Mouse (Mus musculus): ENCODE data around the gene Clec2i. TPM values are rescaled to one million over a fixed set of nuclear protein-coding genes. Genes with fewer than 3 reads are reported as not detected.

Gene Clec2i
- polyA plus RNA-seq, 1 experiment from 2014 or later: 0.08 TPM

DNA sequence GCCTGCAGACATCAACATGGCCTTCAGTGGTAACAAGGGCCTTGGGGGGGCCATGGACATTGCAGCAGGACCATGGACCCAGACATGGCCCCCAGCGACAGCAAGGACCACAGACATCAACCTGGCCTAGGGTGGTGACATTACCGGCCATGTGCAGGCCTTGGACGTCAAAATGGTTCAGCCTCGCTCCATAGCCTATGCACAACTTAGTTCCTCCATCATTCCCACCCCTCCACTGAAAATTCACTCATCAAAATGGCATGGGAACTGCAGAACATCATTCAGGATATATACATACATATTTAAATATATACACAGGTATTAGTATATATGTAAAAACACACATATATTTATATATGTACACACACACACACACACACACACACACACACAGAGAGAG is 40.0 kb upstream of the Clec2i start:
- H3K36me3 ChIP-seq (ENCODE audit: control insufficient read depth, insufficient read depth, low read length): no peaks in the 10 kb centered on the region
- no peak for ATAC-seq (ENCODE audit: insufficient number of reproducible peaks, insufficient read depth, low FRiP score, low read depth)
- no peak overlapping the region for H3K9ac ChIP-seq (ENCODE audit: low read length)
- no peaks in the 10 kb centered on the region for H3K9me3 ChIP-seq (ENCODE audit: control insufficient read depth, low read length)
- H3K4me1 ChIP-seq (ENCODE audit: control insufficient read depth in 2 of 2, insufficient read depth in 2 of 2, low read length in 2 of 2): peaks cover 2 to 7% of the 10 kb centered on the region in 2 experiments; a peak in 2 of 4 replicates
- 82% methylated on average over 4 of the region's 4 CpGs for WGBS
- no peak overlapping the region for H3K4me2 ChIP-seq (ENCODE audit: low read length)
- no peaks in the 10 kb centered on the region for H3K27me3 ChIP-seq (ENCODE audit: control insufficient read depth, insufficient read depth, low read length)
- no peak overlapping the region for H3K27ac ChIP-seq (replicated peaks in 1 of 2; ENCODE audit: control insufficient read depth in 1 of 2, insufficient read depth in 1 of 2, low read depth in 2 of 2, low read length in 2 of 2)
- no peak overlapping the region for H3K4me3 ChIP-seq (ENCODE audit: control insufficient read depth in 1 of 2, insufficient read depth in 1 of 2, low read depth in 1 of 2, low read length in 2 of 2)

DNA sequence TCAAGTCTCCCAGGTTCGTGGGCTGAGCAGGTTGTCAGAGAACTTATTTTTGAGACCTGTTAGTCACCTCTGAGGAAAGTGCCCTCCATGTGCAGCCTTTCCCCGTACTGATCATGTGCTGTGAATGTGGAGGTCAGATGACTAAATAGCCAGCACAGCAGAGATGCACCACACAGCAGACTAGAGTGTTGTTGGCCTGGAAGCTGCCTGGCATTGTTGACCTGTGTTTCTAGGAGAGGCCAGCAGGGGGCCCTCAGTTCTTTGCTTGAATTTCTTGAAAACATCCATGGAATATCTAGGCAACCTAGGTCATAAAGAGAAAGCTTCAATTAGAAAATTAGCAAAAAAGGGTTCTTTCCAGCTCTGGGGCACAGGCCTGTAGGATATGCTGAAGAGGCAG is 37.5 kb upstream of the Clec2i start:
- H3K4me3 ChIP-seq (ENCODE audit: control insufficient read depth in 1 of 2, insufficient read depth in 1 of 2, low read depth in 1 of 2, low read length in 2 of 2): no peak overlapping the region
- H3K4me1 ChIP-seq (ENCODE audit: control insufficient read depth in 2 of 2, insufficient read depth in 2 of 2, low read length in 2 of 2): no peaks in the 10 kb centered on the region; a peak in 1 of 4 replicates
- H3K27me3 ChIP-seq (ENCODE audit: control insufficient read depth, insufficient read depth, low read length): no peaks in the 10 kb centered on the region
- no peak for ATAC-seq (ENCODE audit: insufficient number of reproducible peaks, insufficient read depth, low FRiP score, low read depth)
- no peaks in the 10 kb centered on the region for H3K36me3 ChIP-seq (ENCODE audit: control insufficient read depth, insufficient read depth, low read length)
- H3K4me2 ChIP-seq (ENCODE audit: low read length): no peak overlapping the region
- WGBS: 51% methylated on average over 2 of the region's 2 CpGs
- H3K9me3 ChIP-seq (ENCODE audit: control insufficient read depth, low read length): no peaks in the 10 kb centered on the region
- no peak overlapping the region for H3K9ac ChIP-seq (ENCODE audit: low read length)
- no peak overlapping the region; a peak in 1 of 4 replicates for H3K27ac ChIP-seq (replicated peaks in 1 of 2; ENCODE audit: control insufficient read depth in 1 of 2, insufficient read depth in 1 of 2, low read depth in 2 of 2, low read length in 2 of 2)

DNA sequence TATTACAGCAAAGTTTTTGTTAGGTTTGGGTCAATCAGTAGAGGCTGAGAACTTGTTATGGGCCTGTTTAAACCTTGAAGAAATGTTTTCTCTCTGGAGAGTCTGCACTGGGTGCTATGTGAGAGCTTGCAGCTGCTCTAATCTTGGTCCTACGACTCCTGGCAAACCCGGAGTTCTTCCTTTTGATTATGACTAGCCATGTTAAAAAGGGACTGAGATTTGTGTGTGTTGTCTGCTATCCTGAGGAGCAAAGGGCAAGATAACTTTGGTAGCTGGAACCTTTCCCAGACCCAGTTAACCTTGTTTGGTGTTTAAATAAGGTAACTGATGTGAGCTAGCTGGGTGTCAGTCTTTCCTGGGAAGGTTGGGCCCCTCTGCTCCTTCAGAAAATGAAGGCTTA is 36.7 kb upstream of the Clec2i start:
- H3K4me2 ChIP-seq (ENCODE audit: low read length): no peak overlapping the region
- H3K27ac ChIP-seq (replicated peaks in 1 of 2; ENCODE audit: control insufficient read depth in 1 of 2, insufficient read depth in 1 of 2, low read depth in 2 of 2, low read length in 2 of 2): peak overlapping the region; percentile 32 to 59; a peak in 3 of 4 replicates
- no peak overlapping the region for H3K4me3 ChIP-seq (ENCODE audit: control insufficient read depth in 1 of 2, insufficient read depth in 1 of 2, low read depth in 1 of 2, low read length in 2 of 2)
- no peak overlapping the region for H3K9ac ChIP-seq (ENCODE audit: low read length)
- ATAC-seq (ENCODE audit: insufficient number of reproducible peaks, insufficient read depth, low FRiP score, low read depth): no peak
- H3K9me3 ChIP-seq (ENCODE audit: control insufficient read depth, low read length): no peaks in the 10 kb centered on the region
- WGBS: 17% methylated on average over 2 of the region's 2 CpGs
- H3K27me3 ChIP-seq (ENCODE audit: control insufficient read depth, insufficient read depth, low read length): no peaks in the 10 kb centered on the region
- H3K4me1 ChIP-seq (ENCODE audit: control insufficient read depth in 2 of 2, insufficient read depth in 2 of 2, low read length in 2 of 2): no peaks in the 10 kb centered on the region
- H3K36me3 ChIP-seq (ENCODE audit: control insufficient read depth, insufficient read depth, low read length): no peaks in the 10 kb centered on the region

DNA sequence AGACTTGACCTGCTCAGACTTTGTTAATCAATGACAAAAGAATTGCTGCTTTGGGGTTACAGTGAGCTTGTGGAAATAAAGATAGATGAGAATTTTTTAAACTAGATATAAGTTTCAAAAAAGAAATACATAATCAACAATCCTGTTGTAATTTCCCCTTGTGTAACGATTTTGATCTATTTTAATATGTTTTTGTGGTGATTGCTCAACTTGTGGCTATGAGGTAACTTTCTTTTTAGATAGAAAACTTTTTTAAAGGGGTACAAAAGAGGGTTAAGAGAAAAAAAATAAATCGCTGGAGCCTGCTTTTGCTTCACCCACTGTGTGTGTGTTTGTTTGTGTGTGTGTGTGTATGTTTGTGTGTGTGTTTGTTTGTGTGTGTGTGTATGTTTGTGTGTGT is 36.2 kb upstream of the Clec2i start:
- H3K4me1 ChIP-seq (ENCODE audit: control insufficient read depth in 2 of 2, insufficient read depth in 2 of 2, low read length in 2 of 2): peaks cover 0 to 1% of the 10 kb centered on the region in 2 experiments; a peak in 1 of 4 replicates
- H3K4me2 ChIP-seq (ENCODE audit: low read length): no peak overlapping the region
- no peaks in the 10 kb centered on the region for H3K9me3 ChIP-seq (ENCODE audit: control insufficient read depth, low read length)
- H3K4me3 ChIP-seq (ENCODE audit: control insufficient read depth in 1 of 2, insufficient read depth in 1 of 2, low read depth in 1 of 2, low read length in 2 of 2): no peak overlapping the region
- WGBS: 74% methylated on average over 2 of the region's 2 CpGs
- no peak for ATAC-seq (ENCODE audit: insufficient number of reproducible peaks, insufficient read depth, low FRiP score, low read depth)
- peak overlapping the region in 1 of 2 experiments; percentile 59; a peak in 1 of 4 replicates for H3K27ac ChIP-seq (replicated peaks in 1 of 2; ENCODE audit: control insufficient read depth in 1 of 2, insufficient read depth in 1 of 2, low read depth in 2 of 2, low read length in 2 of 2)
- H3K27me3 ChIP-seq (ENCODE audit: control insufficient read depth, insufficient read depth, low read length): no peaks in the 10 kb centered on the region
- no peak overlapping the region for H3K9ac ChIP-seq (ENCODE audit: low read length)
- no peaks in the 10 kb centered on the region for H3K36me3 ChIP-seq (ENCODE audit: control insufficient read depth, insufficient read depth, low read length)

DNA sequence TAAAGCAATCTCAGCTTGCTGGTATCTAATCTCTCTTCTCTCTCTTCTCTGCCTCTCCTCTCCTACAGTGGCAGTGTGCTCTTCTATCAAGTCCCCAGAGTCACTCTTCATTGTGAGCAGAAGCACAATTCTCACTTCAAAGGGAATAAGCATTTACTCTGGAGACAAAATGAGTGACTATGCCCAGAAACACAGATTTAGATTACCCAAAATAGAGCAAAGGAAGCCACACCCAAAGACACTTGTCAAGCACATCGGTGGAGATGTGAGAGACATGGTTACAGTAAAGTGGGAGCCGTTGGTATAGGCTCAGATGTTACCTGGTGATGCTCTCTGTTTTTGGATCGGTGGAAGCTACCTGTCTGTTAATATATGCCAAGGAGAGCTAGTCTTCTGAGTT is 34.6 kb upstream of the Clec2i start:
- Histone ChIP-seq H3K4me2 (ENCODE audit: low read length) (no peak overlapping the region), H3K4me1 (ENCODE audit: control insufficient read depth in 2 of 2, insufficient read depth in 2 of 2, low read length in 2 of 2) (peaks cover 0 to 5% of the 10 kb centered on the region in 2 experiments; a peak in 1 of 4 replicates), H3K9me3 (ENCODE audit: control insufficient read depth, low read length) (no peaks in the 10 kb centered on the region), H3K36me3 (ENCODE audit: control insufficient read depth, insufficient read depth, low read length) (no peaks in the 10 kb centered on the region), H3K9ac (ENCODE audit: low read length) (no peak overlapping the region), H3K27ac (replicated peaks in 1 of 2; ENCODE audit: control insufficient read depth in 1 of 2, insufficient read depth in 1 of 2, low read depth in 2 of 2, low read length in 2 of 2) (no peak overlapping the region), H3K27me3 (ENCODE audit: control insufficient read depth, insufficient read depth, low read length) (no peaks in the 10 kb centered on the region), H3K4me3 (ENCODE audit: control insufficient read depth in 1 of 2, insufficient read depth in 1 of 2, low read depth in 1 of 2, low read length in 2 of 2) (no peak overlapping the region)
- ATAC-seq (ENCODE audit: insufficient number of reproducible peaks, insufficient read depth, low FRiP score, low read depth): no peak
- WGBS: 58% methylated on average over 3 of the region's 3 CpGs

DNA sequence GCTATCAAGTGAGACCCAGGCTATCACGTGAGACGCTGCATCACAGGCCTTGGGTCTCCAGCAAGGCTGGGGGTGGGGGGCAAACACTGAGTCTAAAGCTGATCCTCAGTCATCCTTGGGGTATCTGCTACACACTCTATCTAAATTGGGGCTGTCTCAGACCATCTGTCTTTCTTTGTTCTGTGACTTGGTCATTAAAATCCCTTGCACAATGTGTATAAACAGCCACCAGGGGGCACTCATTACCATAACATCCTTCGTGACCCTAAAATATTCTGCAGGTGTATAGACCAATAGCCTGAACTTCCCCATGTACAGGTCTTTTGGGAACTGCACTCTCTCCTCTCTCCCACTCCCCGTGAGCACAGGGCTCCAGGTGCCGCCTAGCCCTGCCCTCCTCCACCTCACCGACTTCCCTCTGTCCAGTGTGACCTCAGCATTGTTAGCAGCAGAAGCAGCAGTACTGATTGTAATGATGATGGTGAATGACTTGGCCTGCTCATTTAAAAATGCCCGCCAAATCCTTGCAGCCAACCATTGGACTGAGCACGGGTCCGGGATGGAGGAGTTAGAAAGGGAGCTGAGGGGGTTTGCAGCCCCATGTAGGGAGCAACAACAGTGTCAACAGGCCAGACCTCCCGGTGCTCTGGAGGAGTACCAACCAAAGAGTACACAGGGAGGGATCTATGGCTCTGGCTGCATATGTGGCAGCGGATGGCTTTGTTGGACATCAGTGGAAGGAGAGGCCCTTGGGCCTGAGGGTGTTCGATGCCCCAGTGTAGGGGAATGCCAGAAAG is 33.2 kb upstream of the Clec2i start:
- Histone ChIP-seq H3K9ac (ENCODE audit: low read length) (no peak overlapping the region), H3K4me1 (ENCODE audit: control insufficient read depth in 2 of 2, insufficient read depth in 2 of 2, low read length in 2 of 2) (peaks cover 0 to 5% of the 10 kb centered on the region in 2 experiments; a peak in 1 of 4 replicates), H3K9me3 (ENCODE audit: control insufficient read depth, low read length) (no peaks in the 10 kb centered on the region), H3K27me3 (ENCODE audit: control insufficient read depth, insufficient read depth, low read length) (no peaks in the 10 kb centered on the region), H3K4me2 (ENCODE audit: low read length) (no peak overlapping the region), H3K36me3 (ENCODE audit: control insufficient read depth, insufficient read depth, low read length) (no peaks in the 10 kb centered on the region), H3K27ac (replicated peaks in 1 of 2; ENCODE audit: control insufficient read depth in 1 of 2, insufficient read depth in 1 of 2, low read depth in 2 of 2, low read length in 2 of 2) (no peak overlapping the region), H3K4me3 (ENCODE audit: control insufficient read depth in 1 of 2, insufficient read depth in 1 of 2, low read depth in 1 of 2, low read length in 2 of 2) (no peak overlapping the region)
- 39% methylated on average over 12 of the region's 12 CpGs for WGBS
- no peak for ATAC-seq (ENCODE audit: insufficient number of reproducible peaks, insufficient read depth, low FRiP score, low read depth)

DNA sequence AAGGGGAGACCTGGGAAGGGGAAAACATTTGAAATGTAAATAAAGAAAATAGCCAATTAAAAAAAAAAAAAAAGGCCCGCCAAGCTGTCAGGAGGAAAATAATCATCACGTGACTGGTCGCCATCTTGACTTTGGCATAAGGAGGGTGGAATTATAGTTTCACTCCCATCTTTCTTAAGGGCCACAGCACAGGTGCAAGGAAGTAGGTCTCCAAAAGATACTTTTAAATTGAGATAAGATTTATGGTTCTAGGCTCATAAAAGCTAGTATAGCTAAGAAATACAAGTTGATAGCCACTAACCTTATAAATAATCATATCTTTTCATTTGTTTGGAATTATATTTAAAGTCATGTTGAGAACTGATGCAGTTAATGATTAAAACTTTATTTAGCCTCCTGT is 32.5 kb upstream of the Clec2i start:
- WGBS: 96% methylated on average over 3 of the region's 3 CpGs
- Histone ChIP-seq H3K9ac (ENCODE audit: low read length) (no peak overlapping the region), H3K4me3 (ENCODE audit: control insufficient read depth in 1 of 2, insufficient read depth in 1 of 2, low read depth in 1 of 2, low read length in 2 of 2) (no peak overlapping the region), H3K36me3 (ENCODE audit: control insufficient read depth, insufficient read depth, low read length) (no peaks in the 10 kb centered on the region), H3K27ac (replicated peaks in 1 of 2; ENCODE audit: control insufficient read depth in 1 of 2, insufficient read depth in 1 of 2, low read depth in 2 of 2, low read length in 2 of 2) (no peak overlapping the region), H3K4me2 (ENCODE audit: low read length) (no peak overlapping the region), H3K27me3 (ENCODE audit: control insufficient read depth, insufficient read depth, low read length) (no peaks in the 10 kb centered on the region), H3K9me3 (ENCODE audit: control insufficient read depth, low read length) (no peaks in the 10 kb centered on the region), H3K4me1 (ENCODE audit: control insufficient read depth in 2 of 2, insufficient read depth in 2 of 2, low read length in 2 of 2) (peaks cover 0 to 5% of the 10 kb centered on the region in 2 experiments; a peak in 1 of 4 replicates)
- ATAC-seq (ENCODE audit: insufficient number of reproducible peaks, insufficient read depth, low FRiP score, low read depth): no peak

Measured in heart, embryonic 14.5 days (tissue).